Mouse (Mus musculus): ENCODE measurements at regions not wholly inside any gene's neighbourhood (a gene's known extent, or its start where the extent isn't known, plus 50 kb on each side); places are given as distances from the start of the nearest gene placed in this dataset.
"Not testable (repeated sequence)": the region's sequence is repeated elsewhere in the genome, so short reads cannot be mapped to it uniquely, and the experiment has no call there.

- Histone ChIP-seq H3K27ac (no peak overlapping the region), H3K36me3 (no peaks in the 10 kb centered on the region), H3K9me3 (no peaks in the 10 kb centered on the region), H3K4me1 (replicated peaks) (no peaks in the 10 kb centered on the region), H3K4me3 (no peak overlapping the region), H3K27me3 (ENCODE audit: insufficient read depth, poor library complexity, severe bottlenecking) (no peaks in the 10 kb centered on the region)
- DNase-seq (ENCODE audit: low spot score): no peak
- 70% methylated on average over 6 of the region's 6 CpGs for WGBS
Observed at GRCm38 (mm10) chr11:8773862-8774261, 109.5 kb upstream of the Tns3 start.

GRCm38 (mm10) chr11:8773260-8773659, 108.9 kb upstream of the Tns3 start:
- Histone ChIP-seq H3K27ac (no peak overlapping the region), H3K27me3 (ENCODE audit: insufficient read depth, poor library complexity, severe bottlenecking) (no peaks in the 10 kb centered on the region), H3K4me3 (no peak overlapping the region), H3K36me3 (no peaks in the 10 kb centered on the region), H3K4me1 (replicated peaks) (no peaks in the 10 kb centered on the region), H3K9me3 (no peaks in the 10 kb centered on the region)
- no peak for DNase-seq (ENCODE audit: low spot score)
- WGBS: 83% methylated on average over 11 of the region's 11 CpGs

- 84% methylated on average over 5 of the region's 5 CpGs for WGBS
- Histone ChIP-seq H3K27me3 (ENCODE audit: insufficient read depth, poor library complexity, severe bottlenecking) (no peaks in the 10 kb centered on the region), H3K27ac (no peak overlapping the region), H3K36me3 (no peaks in the 10 kb centered on the region), H3K4me1 (replicated peaks) (no peaks in the 10 kb centered on the region), H3K4me3 (no peak overlapping the region), H3K9me3 (no peaks in the 10 kb centered on the region)
- no peak for DNase-seq (ENCODE audit: low spot score)
Observed at GRCm38 (mm10) chr11:8772541-8772940, 108.2 kb upstream of the Tns3 start.

- DNase-seq (ENCODE audit: low spot score); H3K4me3 ChIP-seq; H3K9me3 ChIP-seq; H3K27me3 ChIP-seq (ENCODE audit: insufficient read depth, poor library complexity, severe bottlenecking); H3K4me1 ChIP-seq (replicated peaks); H3K36me3 ChIP-seq; H3K27ac ChIP-seq: not testable (repeated sequence)
- 74% methylated on average over 1 of the region's 1 CpGs for WGBS
Observed at GRCm38 (mm10) chr11:8768706-8769105, 104.4 kb upstream of the Tns3 start.

GRCm38 (mm10) chr11:8765541-8765885, 101.2 kb upstream of the Tns3 start:
- no peak overlapping the region for H3K4me3 ChIP-seq
- H3K9me3 ChIP-seq: no peaks in the 10 kb centered on the region
- H3K36me3 ChIP-seq: no peaks in the 10 kb centered on the region
- no peaks in the 10 kb centered on the region for H3K27me3 ChIP-seq (ENCODE audit: insufficient read depth, poor library complexity, severe bottlenecking)
- H3K27ac ChIP-seq: no peak overlapping the region
- no peak for DNase-seq (ENCODE audit: low spot score)
- H3K4me1 ChIP-seq (replicated peaks): peaks cover 5% of the 10 kb centered on the region; the same call in 1 of the 2 replicates
- 80% methylated on average over 1 of the region's 1 CpGs for WGBS

GRCm38 (mm10) chr11:8764861-8765540, 100.7 kb upstream of the Tns3 start:
- Histone ChIP-seq H3K4me1 (replicated peaks) (peaks cover 5% of the 10 kb centered on the region; the same call in 1 of the 2 replicates), H3K36me3 (no peaks in the 10 kb centered on the region), H3K4me3 (no peak overlapping the region), H3K27me3 (ENCODE audit: insufficient read depth, poor library complexity, severe bottlenecking) (no peaks in the 10 kb centered on the region), H3K27ac (no peak overlapping the region), H3K9me3 (no peaks in the 10 kb centered on the region)
- WGBS: 89% methylated on average over 2 of the region's 2 CpGs
- DNase-seq (ENCODE audit: low spot score): no peak

GRCm38 (mm10) chr11:8763448-8763847, 99.1 kb upstream of the Tns3 start:
- H3K27ac ChIP-seq: no peak overlapping the region
- H3K9me3 ChIP-seq: no peaks in the 10 kb centered on the region
- H3K36me3 ChIP-seq: no peaks in the 10 kb centered on the region
- 74% methylated on average over 7 of the region's 7 CpGs for WGBS
- no peak for DNase-seq (ENCODE audit: low spot score)
- no peak overlapping the region for H3K4me3 ChIP-seq
- H3K27me3 ChIP-seq (ENCODE audit: insufficient read depth, poor library complexity, severe bottlenecking): no peaks in the 10 kb centered on the region
- peaks cover 5% of the 10 kb centered on the region; the same call in 1 of the 2 replicates for H3K4me1 ChIP-seq (replicated peaks)

- DNase-seq (ENCODE audit: low spot score): no peak
- Histone ChIP-seq H3K27ac (no peak overlapping the region), H3K4me1 (replicated peaks) (peaks cover 5% of the 10 kb centered on the region; the same call in 1 of the 2 replicates), H3K4me3 (no peak overlapping the region), H3K9me3 (no peaks in the 10 kb centered on the region), H3K27me3 (ENCODE audit: insufficient read depth, poor library complexity, severe bottlenecking) (no peaks in the 10 kb centered on the region), H3K36me3 (no peaks in the 10 kb centered on the region)
- 79% methylated on average over 2 of the region's 2 CpGs for WGBS
Observed at GRCm38 (mm10) chr11:8762133-8762532, 97.8 kb upstream of the Tns3 start.

- peaks cover 5% of the 10 kb centered on the region; the same call in 1 of the 2 replicates for H3K4me1 ChIP-seq (replicated peaks)
- no peaks in the 10 kb centered on the region for H3K27me3 ChIP-seq (ENCODE audit: insufficient read depth, poor library complexity, severe bottlenecking)
- H3K27ac ChIP-seq: peak overlapping the region; percentile 62
- H3K4me3 ChIP-seq: no peak overlapping the region
- DNase-seq (ENCODE audit: low spot score): no peak
- H3K9me3 ChIP-seq: no peaks in the 10 kb centered on the region
- H3K36me3 ChIP-seq: no peaks in the 10 kb centered on the region
Observed at GRCm38 (mm10) chr11:8761626-8762025, 97.3 kb upstream of the Tns3 start.

- DNase-seq (ENCODE audit: low spot score): no peak
- peaks cover under 1% of the 10 kb centered on the region; the same call in 1 of the 2 replicates for H3K9me3 ChIP-seq
- no peaks in the 10 kb centered on the region for H3K27me3 ChIP-seq (ENCODE audit: insufficient read depth, poor library complexity, severe bottlenecking)
- no peaks in the 10 kb centered on the region for H3K36me3 ChIP-seq
- H3K4me1 ChIP-seq (replicated peaks): peaks cover 5% of the 10 kb centered on the region; the same call in 1 of the 2 replicates
- no peak overlapping the region for H3K27ac ChIP-seq
- 93% methylated on average over 1 of the region's 1 CpGs for WGBS
- H3K4me3 ChIP-seq: no peak overlapping the region
Observed at GRCm38 (mm10) chr11:8759858-8760257, 95.5 kb upstream of the Tns3 start.

- H3K4me1 ChIP-seq (replicated peaks); H3K4me3 ChIP-seq; DNase-seq (ENCODE audit: low spot score); H3K27me3 ChIP-seq (ENCODE audit: insufficient read depth, poor library complexity, severe bottlenecking); H3K27ac ChIP-seq; H3K36me3 ChIP-seq: not testable (repeated sequence)
- peaks cover 12% of the 10 kb centered on the region for H3K9me3 ChIP-seq
- WGBS: 27% methylated on average over 2 of the region's 2 CpGs
Observed at GRCm38 (mm10) chr11:8754508-8754907, 90.2 kb upstream of the Tns3 start.

- not testable (repeated sequence) for H3K27ac ChIP-seq; H3K9me3 ChIP-seq; H3K27me3 ChIP-seq (ENCODE audit: insufficient read depth, poor library complexity, severe bottlenecking); DNase-seq (ENCODE audit: low spot score); H3K4me3 ChIP-seq; H3K4me1 ChIP-seq (replicated peaks); H3K36me3 ChIP-seq
- WGBS: 76% methylated on average over 3 of the region's 3 CpGs
Observed at GRCm38 (mm10) chr11:8735784-8736183, 71.4 kb upstream of the Tns3 start.

GRCm38 (mm10) chr11:8727007-8727406, 62.7 kb upstream of the Tns3 start:
- DNase-seq (ENCODE audit: low spot score): no peak
- 82% methylated on average over 5 of the region's 5 CpGs for WGBS

GRCm38 (mm10) chr11:8725505-8725904, 61.2 kb upstream of the Tns3 start:
- H3K27me3 ChIP-seq (ENCODE audit: insufficient read depth, poor library complexity, severe bottlenecking): peaks cover 3% of the 10 kb centered on the region; the same call in 1 of the 2 replicates
- 81% methylated on average over 4 of the region's 4 CpGs for WGBS

More at GRCm38 (mm10) chr11:8727007-8727406, 62.7 kb upstream of the Tns3 start:
- Histone ChIP-seq H3K36me3 (no peaks in the 10 kb centered on the region), H3K4me1 (replicated peaks) (peaks cover 14% of the 10 kb centered on the region), H3K9me3 (no peaks in the 10 kb centered on the region), H3K27me3 (ENCODE audit: insufficient read depth, poor library complexity, severe bottlenecking) (peaks cover 3% of the 10 kb centered on the region; the same call in 1 of the 2 replicates), H3K4me3 (no peak overlapping the region), H3K27ac (no peak overlapping the region)

More at GRCm38 (mm10) chr11:8725505-8725904, 61.2 kb upstream of the Tns3 start:
- Histone ChIP-seq H3K9me3 (no peaks in the 10 kb centered on the region), H3K27ac (no peak overlapping the region), H3K36me3 (no peaks in the 10 kb centered on the region), H3K4me1 (replicated peaks) (peaks cover 14% of the 10 kb centered on the region), H3K4me3 (no peak overlapping the region)
- no peak for DNase-seq (ENCODE audit: low spot score)

Data from hindbrain, embryonic 10.5 days (tissue).